Mouse (Mus musculus) bone marrow, adult 2 months (tissue): ENCODE measurements at regions not wholly inside any gene's neighbourhood (a gene's known extent, or its start where the extent isn't known, plus 50 kb on each side); places are given as distances from the start of the nearest gene placed in this dataset.

Source experiments
- CTCF ChIP-seq: fragments of 200-500 bp; IDR thresholded peaks from 2 replicates; pipeline ENCODE4 v1.5.1; 2011; ENCODE audit warnings: low read length, control low read depth; ENCODE audit not compliant: control insufficient read depth, insufficient read depth
- POLR2A ChIP-seq: fragments of 200-500 bp; IDR thresholded peaks from 2 replicates; pipeline ENCODE4 v1.6.1; 2011; ENCODE audit warnings: low read depth, mild to moderate bottlenecking, control low read depth, low read length, borderline replicate concordance; ENCODE audit not compliant: control insufficient read depth

GRCm38 (mm10) chr3:31457938-31458337, 147.8 kb upstream of the Slc7a14 start:
- TF ChIP-seq CTCF, result no peak
- TF ChIP-seq POLR2A, result no peak
